Mouse (Mus musculus) cerebellum, adult 2 months (tissue): ENCODE data around the gene Ube2c.

Source experiments
- CTCF ChIP-seq: fragments of 200-500 bp; IDR thresholded peaks from 2 replicates; pipeline ENCODE4 v1.5.1; 2011; ENCODE audit warnings: low read depth, mild to moderate bottlenecking, control low read depth, low read length, moderate library complexity, borderline replicate concordance; ENCODE audit not compliant: insufficient read depth
- POLR2A ChIP-seq: fragments of 200-500 bp; IDR thresholded peaks from 2 replicates; pipeline ENCODE4 v1.6.1; 2011; ENCODE audit warnings: low read length, control low read depth, borderline replicate concordance; ENCODE audit not compliant: insufficient read depth

DNA sequence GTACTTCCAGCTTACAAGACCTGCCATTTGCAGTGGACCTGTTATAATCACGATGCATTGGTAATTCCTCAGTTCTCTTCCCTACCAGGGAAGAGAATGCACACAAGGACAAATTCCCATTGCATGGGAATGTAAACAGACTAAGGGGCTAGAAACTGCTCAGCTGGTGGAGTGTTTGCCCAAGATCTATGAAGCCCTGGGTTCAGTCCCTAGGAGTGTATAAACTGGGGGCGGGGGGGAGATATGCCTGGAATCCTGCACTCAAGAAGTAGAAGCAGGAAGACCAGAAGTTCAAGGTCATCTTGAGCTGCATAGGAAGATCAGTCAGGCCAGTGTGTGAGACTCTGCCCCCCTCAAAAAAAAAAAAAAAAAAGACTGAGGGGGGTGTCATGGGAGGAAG lies 36.4 kb upstream of the Ube2c start:
- no peak for TF ChIP-seq CTCF
- no peak for TF ChIP-seq POLR2A
